Mouse (Mus musculus) spleen, adult 2 months (tissue): ENCODE data around the gene Rims1. TPM values are rescaled to one million over a fixed set of nuclear protein-coding genes. Genes with fewer than 3 reads are reported as not detected.

Source experiments
- DNase-seq, 2 experiments: peaks; one replicate each; pipeline versions ENCODE4 v3.0.0 to v3.0.0-alpha.2; 2012 to 2021; ENCODE audit warnings: low spot score in 2 of 2, low read depth in 1 of 2
- H3K27ac ChIP-seq: fragments of 200-500 bp; 2 replicates; pipeline ENCODE4 v1.5.1; 2012; ENCODE audit warnings: low read length, inconsistent platforms; ENCODE audit not compliant: insufficient read depth
- H3K27me3 ChIP-seq: fragments of 200-500 bp; 2 replicates; pipeline ENCODE4 v1.6.1; 2012; ENCODE audit warnings: mild to moderate bottlenecking, moderate library complexity, low read length, inconsistent platforms; ENCODE audit not compliant: control insufficient read depth, insufficient read depth
- H3K36me3 ChIP-seq: fragments of 200-500 bp; 2 replicates; pipeline ENCODE4 v1.6.1; 2012; ENCODE audit warnings: mild to moderate bottlenecking, low read length, inconsistent platforms; ENCODE audit not compliant: control insufficient read depth, insufficient read depth
- H3K4me1 ChIP-seq: fragments of 200-500 bp; 2 replicates; pipeline ENCODE4 v1.6.1; 2011; ENCODE audit warnings: inconsistent platforms; ENCODE audit not compliant: control insufficient read depth, insufficient read depth, insufficient read length
- H3K4me3 ChIP-seq: fragments of 200-500 bp; 2 replicates; pipeline ENCODE4 v1.5.1; 2011; ENCODE audit warnings: mild to moderate bottlenecking, inconsistent platforms; ENCODE audit not compliant: insufficient read depth, insufficient read length; ENCODE audit errors: extremely low read depth
- CTCF ChIP-seq: fragments of 200-500 bp; IDR thresholded peaks from 2 replicates; pipeline ENCODE4 v1.5.1; 2011; ENCODE audit warnings: mild to moderate bottlenecking, inconsistent platforms; ENCODE audit not compliant: insufficient read depth, insufficient read length, insufficient replicate concordance; ENCODE audit errors: extremely low read depth
- POLR2A ChIP-seq: fragments of 200-500 bp; IDR thresholded peaks from 2 replicates; pipeline ENCODE4 v1.6.1; 2011; ENCODE audit warnings: low read depth, low read length, inconsistent platforms
- WGBS: fragments of 180-500 bp; shearing (Covaris S2); methylation state at CpG from one replicate; pipeline ENCODE4 v1.1.7; 2018; 5-methylcytosine and 5-hydroxymethylcytosine counted together
- polyA plus RNA-seq: library from polyadenylated mRNA; depleted of rRNA; stranded (reverse); fragments of >200 nt; gene quantifications from 2 replicates; pipeline ENCODE4 v1.2.3, GENCODE M21; 2012

Rims1 gene
- polyA plus RNA-seq, 1 experiment = 0.05 TPM

DNA sequence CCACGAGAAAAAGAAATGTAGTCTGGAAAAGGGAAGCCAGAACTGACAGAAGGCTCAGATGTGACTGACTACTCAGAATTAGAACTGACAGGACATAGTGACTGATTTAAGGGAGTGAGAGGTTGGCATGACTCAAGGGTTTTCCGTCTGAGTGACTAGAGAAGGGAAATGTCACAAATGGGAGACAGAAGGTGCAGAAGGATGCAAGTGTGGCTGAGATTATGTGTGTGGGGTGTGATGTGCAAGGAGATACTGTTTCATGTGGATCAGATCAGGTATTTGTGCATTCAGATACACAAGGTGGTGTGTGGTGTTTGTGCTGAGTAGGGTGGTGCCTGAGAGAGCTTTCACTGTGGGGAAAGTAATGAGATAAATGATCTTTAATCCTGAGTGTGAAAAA, 96.3 kb downstream of the Rims1 start:
- Histone ChIP-seq H3K4me1 (no peaks in the 10 kb centered on the region), H3K4me3 (no peak overlapping the region), H3K36me3 (no peaks in the 10 kb centered on the region), H3K27me3 (no peaks in the 10 kb centered on the region), H3K27ac (no peak overlapping the region)
- 20% methylated on average over 2 of the region's 2 CpGs for WGBS
- TF ChIP-seq POLR2A = no peak
- TF ChIP-seq CTCF = no peak
- no peak for DNase-seq

- Histone ChIP-seq H3K36me3 (no peaks in the 10 kb centered on the region), H3K27ac (no peak overlapping the region), H3K27me3 (no peaks in the 10 kb centered on the region), H3K4me1 (no peaks in the 10 kb centered on the region), H3K4me3 (no peak overlapping the region)
- TF ChIP-seq CTCF = no peak
- TF ChIP-seq POLR2A = no peak
- no peak for DNase-seq
- WGBS = 47% methylated on average over 1 of the region's 1 CpGs
Measured at GRCm38 (mm10) chr1:22695046-22695445, 110.7 kb downstream of the Rims1 start.

DNA sequence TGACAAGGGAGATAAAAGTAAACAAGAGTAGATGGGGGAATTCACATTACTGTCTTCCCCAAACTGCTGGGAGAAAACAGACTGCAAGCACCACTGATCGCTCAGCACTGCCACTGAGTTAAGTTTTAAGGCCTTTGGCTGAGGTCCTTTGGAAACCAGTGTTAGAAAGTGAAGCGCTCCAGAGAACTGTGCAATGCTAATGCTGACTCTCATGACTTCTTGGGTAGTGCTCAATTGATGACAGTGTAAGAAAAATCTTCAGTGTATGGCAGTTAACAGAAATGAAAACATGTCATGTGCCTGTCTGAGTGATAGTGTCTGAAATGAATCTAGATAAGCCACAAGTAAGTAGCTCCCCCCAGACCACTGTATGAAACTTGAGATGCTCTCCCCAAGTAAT, 111.3 kb downstream of the Rims1 start:
- TF ChIP-seq CTCF = no peak
- no peak for TF ChIP-seq POLR2A
- WGBS = 84% methylated on average over 2 of the region's 2 CpGs
- no peak overlapping the region for H3K4me3 ChIP-seq
- H3K27me3 ChIP-seq = no peaks in the 10 kb centered on the region
- no peak overlapping the region for H3K27ac ChIP-seq
- H3K4me1 ChIP-seq = no peaks in the 10 kb centered on the region
- no peaks in the 10 kb centered on the region for H3K36me3 ChIP-seq
- DNase-seq = no peak

DNA sequence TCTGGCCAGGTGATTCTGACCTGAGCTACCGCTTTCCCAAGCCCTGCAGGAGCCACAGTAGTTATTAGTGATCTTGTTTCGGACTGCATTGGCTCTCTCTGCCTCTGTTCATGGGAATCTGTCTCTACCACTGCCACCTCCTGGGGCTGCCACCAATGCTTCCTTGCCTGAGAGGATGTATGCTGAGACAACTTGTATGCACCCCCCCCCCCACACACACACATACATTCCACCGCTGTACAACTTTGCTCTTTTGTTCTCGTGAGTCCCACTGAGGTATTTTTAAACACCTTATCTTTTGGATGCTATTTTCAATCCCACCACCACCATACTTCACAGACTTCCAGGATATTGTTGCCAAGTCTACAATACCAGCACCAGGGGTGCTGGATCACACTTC, 122.3 kb downstream of the Rims1 start:
- Histone ChIP-seq H3K27me3 (no peaks in the 10 kb centered on the region), H3K4me3 (no peak overlapping the region), H3K27ac (no peak overlapping the region), H3K36me3 (no peaks in the 10 kb centered on the region), H3K4me1 (no peaks in the 10 kb centered on the region)
- no peak for DNase-seq
- TF ChIP-seq CTCF (no peak), POLR2A (no peak)
- WGBS = 73% methylated on average over 4 of the region's 4 CpGs

DNA sequence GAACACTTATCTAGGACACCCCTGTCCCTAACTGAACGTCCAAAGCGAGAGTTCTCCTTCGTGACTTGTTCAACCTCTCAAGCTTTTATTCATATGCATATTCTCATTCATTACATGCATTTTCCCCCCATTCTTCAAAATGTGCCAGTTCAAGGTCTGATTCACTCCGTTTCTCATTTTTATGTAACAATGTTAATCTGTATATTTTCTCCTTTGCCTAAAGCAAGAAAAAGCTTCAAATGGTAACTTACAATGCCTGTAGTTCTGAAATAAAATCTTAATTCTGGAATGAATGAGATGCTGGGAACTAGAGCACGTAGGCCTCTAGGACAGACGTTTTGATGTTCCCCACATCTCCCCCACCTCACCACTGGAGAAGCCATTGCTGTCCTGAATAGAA, 141.6 kb downstream of the Rims1 start:
- H3K36me3 ChIP-seq = no peaks in the 10 kb centered on the region
- H3K27ac ChIP-seq = no peak overlapping the region
- H3K4me1 ChIP-seq = no peaks in the 10 kb centered on the region
- no peak overlapping the region for H3K4me3 ChIP-seq
- WGBS = 80% methylated on average over 6 of the region's 6 CpGs
- DNase-seq = no peak
- TF ChIP-seq CTCF = no peak
- TF ChIP-seq POLR2A = no peak
- H3K27me3 ChIP-seq = no peaks in the 10 kb centered on the region

GRCm38 (mm10) chr1:22661825-22662224, 144.0 kb downstream of the Rims1 start:
- DNase-seq = no peak
- no peak overlapping the region for H3K4me3 ChIP-seq
- no peaks in the 10 kb centered on the region for H3K36me3 ChIP-seq
- 84% methylated on average over 3 of the region's 3 CpGs for WGBS
- no peaks in the 10 kb centered on the region for H3K4me1 ChIP-seq
- H3K27me3 ChIP-seq = no peaks in the 10 kb centered on the region
- H3K27ac ChIP-seq = no peak overlapping the region
- TF ChIP-seq POLR2A = no peak
- TF ChIP-seq CTCF = no peak

DNA sequence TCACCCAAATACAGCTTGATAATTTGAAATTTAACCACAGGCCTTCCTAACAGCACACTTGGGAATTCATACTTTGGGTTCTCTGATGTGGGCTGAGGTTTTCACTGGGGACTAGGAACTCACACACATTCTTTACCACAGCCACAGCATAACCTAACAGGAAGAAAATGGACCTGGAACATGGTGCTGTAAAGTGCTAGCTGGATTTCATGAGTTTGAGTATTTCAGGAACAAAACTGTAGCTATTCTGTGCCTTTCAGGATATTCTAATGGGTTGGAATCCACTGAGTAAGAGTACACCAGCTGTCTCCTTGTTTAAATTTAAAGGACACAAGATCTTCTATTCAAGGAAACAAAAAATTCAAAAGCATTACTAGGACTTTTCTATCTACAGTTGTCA, 149.8 kb downstream of the Rims1 start:
- DNase-seq = no peak
- Histone ChIP-seq H3K4me1 (no peaks in the 10 kb centered on the region), H3K36me3 (no peaks in the 10 kb centered on the region), H3K27ac (no peak overlapping the region), H3K27me3 (no peaks in the 10 kb centered on the region), H3K4me3 (no peak overlapping the region)
- TF ChIP-seq POLR2A (no peak), CTCF (no peak)
